Mouse (Mus musculus): ENCODE data around the gene Chic2. TPM values are rescaled to one million over a fixed set of nuclear protein-coding genes. Genes with fewer than 3 reads are reported as not detected.

The Chic2 gene
- polyA plus RNA-seq, 1 experiment from 2014 or later, result 36.3 TPM

GRCm38 (mm10) chr5:74974726-74975411, 69.7 kb downstream of the Chic2 start:
- H3K27ac ChIP-seq (ENCODE audit: low read depth, low read length), result no peak overlapping the region
- no peaks in the 10 kb centered on the region for H3K9me3 ChIP-seq (ENCODE audit: control insufficient read depth, low read length)
- H3K4me3 ChIP-seq (ENCODE audit: low read depth, low read length), result no peak overlapping the region
- no peaks in the 10 kb centered on the region for H3K36me3 ChIP-seq (ENCODE audit: control insufficient read depth, insufficient read depth, low read length)
- no peak overlapping the region for H3K4me2 ChIP-seq
- 56% methylated on average over 12 of the region's 12 CpGs for WGBS
- H3K9ac ChIP-seq (ENCODE audit: low read length), result no peak overlapping the region
- DNase-seq (ENCODE audit: low spot score, missing footprints) (peak; percentile 90), ATAC-seq (ENCODE audit: low FRiP score) (no peak)
- H3K27me3 ChIP-seq (ENCODE audit: control insufficient read depth, insufficient read depth, low read length), result peaks cover 87% of the 10 kb centered on the region
- H3K4me1 ChIP-seq (ENCODE audit: control insufficient read depth, insufficient read depth, low read length), result peaks cover 7% of the 10 kb centered on the region

- Histone ChIP-seq H3K4me3 (ENCODE audit: low read depth, low read length) (no peak overlapping the region), H3K36me3 (ENCODE audit: control insufficient read depth, insufficient read depth, low read length) (no peaks in the 10 kb centered on the region), H3K4me2 (no peak overlapping the region), H3K9me3 (ENCODE audit: control insufficient read depth, low read length) (no peaks in the 10 kb centered on the region), H3K4me1 (ENCODE audit: control insufficient read depth, insufficient read depth, low read length) (peaks cover 2% of the 10 kb centered on the region; the same call in 1 of the 2 replicates), H3K9ac (ENCODE audit: low read length) (no peak overlapping the region), H3K27me3 (ENCODE audit: control insufficient read depth, insufficient read depth, low read length) (peaks cover 79% of the 10 kb centered on the region), H3K27ac (ENCODE audit: low read depth, low read length) (no peak overlapping the region)
- ATAC-seq (ENCODE audit: low FRiP score) (no peak), DNase-seq (ENCODE audit: low spot score, missing footprints) (no peak)
- 56% methylated on average over 22 of the region's 22 CpGs for WGBS
Measured at GRCm38 (mm10) chr5:74974061-74974581, 70.5 kb downstream of the Chic2 start.

GRCm38 (mm10) chr5:74971418-74971817, 73.2 kb downstream of the Chic2 start:
- no peaks in the 10 kb centered on the region for H3K36me3 ChIP-seq (ENCODE audit: control insufficient read depth, insufficient read depth, low read length)
- H3K27ac ChIP-seq (ENCODE audit: low read depth, low read length), result no peak overlapping the region
- DNase-seq (ENCODE audit: low spot score, missing footprints) (no peak), ATAC-seq (ENCODE audit: low FRiP score) (no peak)
- no peak overlapping the region for H3K4me2 ChIP-seq
- H3K9ac ChIP-seq (ENCODE audit: low read length), result no peak overlapping the region
- 73% methylated on average over 7 of the region's 7 CpGs for WGBS
- peaks cover 2% of the 10 kb centered on the region; the same call in 1 of the 2 replicates for H3K4me1 ChIP-seq (ENCODE audit: control insufficient read depth, insufficient read depth, low read length)
- H3K27me3 ChIP-seq (ENCODE audit: control insufficient read depth, insufficient read depth, low read length), result peaks cover 60% of the 10 kb centered on the region
- H3K9me3 ChIP-seq (ENCODE audit: control insufficient read depth, low read length), result no peaks in the 10 kb centered on the region
- no peak overlapping the region for H3K4me3 ChIP-seq (ENCODE audit: low read depth, low read length)

GRCm38 (mm10) chr5:74969341-74969740, 75.2 kb downstream of the Chic2 start:
- Histone ChIP-seq H3K9me3 (ENCODE audit: control insufficient read depth, low read length) (no peaks in the 10 kb centered on the region), H3K27me3 (ENCODE audit: control insufficient read depth, insufficient read depth, low read length) (peaks cover 56% of the 10 kb centered on the region), H3K27ac (ENCODE audit: low read depth, low read length) (no peak overlapping the region), H3K4me1 (ENCODE audit: control insufficient read depth, insufficient read depth, low read length) (peaks cover 2% of the 10 kb centered on the region; the same call in 1 of the 2 replicates), H3K4me3 (ENCODE audit: low read depth, low read length) (no peak overlapping the region), H3K9ac (ENCODE audit: low read length) (no peak overlapping the region), H3K36me3 (ENCODE audit: control insufficient read depth, insufficient read depth, low read length) (no peaks in the 10 kb centered on the region), H3K4me2 (no peak overlapping the region)
- WGBS, result 89% methylated on average over 6 of the region's 6 CpGs
- ATAC-seq (ENCODE audit: low FRiP score), result no peak
- DNase-seq (ENCODE audit: low spot score, missing footprints), result no peak

GRCm38 (mm10) chr5:74967882-74968281, 76.7 kb downstream of the Chic2 start:
- no peaks in the 10 kb centered on the region for H3K4me1 ChIP-seq (ENCODE audit: control insufficient read depth, insufficient read depth, low read length)
- H3K9ac ChIP-seq (ENCODE audit: low read length), result no peak overlapping the region
- WGBS, result 84% methylated on average over 3 of the region's 3 CpGs
- H3K36me3 ChIP-seq (ENCODE audit: control insufficient read depth, insufficient read depth, low read length), result no peaks in the 10 kb centered on the region
- H3K9me3 ChIP-seq (ENCODE audit: control insufficient read depth, low read length), result no peaks in the 10 kb centered on the region
- peaks cover 56% of the 10 kb centered on the region for H3K27me3 ChIP-seq (ENCODE audit: control insufficient read depth, insufficient read depth, low read length)
- DNase-seq (ENCODE audit: low spot score, missing footprints) (peak; percentile 44), ATAC-seq (ENCODE audit: low FRiP score) (no peak)
- H3K4me2 ChIP-seq, result no peak overlapping the region
- no peak overlapping the region for H3K4me3 ChIP-seq (ENCODE audit: low read depth, low read length)
- no peak overlapping the region for H3K27ac ChIP-seq (ENCODE audit: low read depth, low read length)

GRCm38 (mm10) chr5:74966891-74967290, 77.7 kb downstream of the Chic2 start:
- WGBS, result 73% methylated on average over 10 of the region's 10 CpGs
- Histone ChIP-seq H3K27me3 (ENCODE audit: control insufficient read depth, insufficient read depth, low read length) (peaks cover 57% of the 10 kb centered on the region), H3K4me1 (ENCODE audit: control insufficient read depth, insufficient read depth, low read length) (no peaks in the 10 kb centered on the region), H3K4me2 (no peak overlapping the region), H3K4me3 (ENCODE audit: low read depth, low read length) (no peak overlapping the region), H3K36me3 (ENCODE audit: control insufficient read depth, insufficient read depth, low read length) (no peaks in the 10 kb centered on the region), H3K9ac (ENCODE audit: low read length) (no peak overlapping the region), H3K9me3 (ENCODE audit: control insufficient read depth, low read length) (no peaks in the 10 kb centered on the region), H3K27ac (ENCODE audit: low read depth, low read length) (no peak overlapping the region)
- ATAC-seq (ENCODE audit: low FRiP score), result no peak
- DNase-seq (ENCODE audit: low spot score, missing footprints), result no peak

GRCm38 (mm10) chr5:74962771-74963170, 81.8 kb downstream of the Chic2 start:
- Histone ChIP-seq H3K27ac (ENCODE audit: low read depth, low read length) (no peak overlapping the region), H3K9ac (ENCODE audit: low read length) (no peak overlapping the region), H3K9me3 (ENCODE audit: control insufficient read depth, low read length) (no peaks in the 10 kb centered on the region), H3K36me3 (ENCODE audit: control insufficient read depth, insufficient read depth, low read length) (no peaks in the 10 kb centered on the region), H3K4me3 (ENCODE audit: low read depth, low read length) (no peak overlapping the region), H3K4me1 (ENCODE audit: control insufficient read depth, insufficient read depth, low read length) (no peaks in the 10 kb centered on the region), H3K27me3 (ENCODE audit: control insufficient read depth, insufficient read depth, low read length) (peaks cover 60% of the 10 kb centered on the region), H3K4me2 (no peak overlapping the region)
- ATAC-seq (ENCODE audit: low FRiP score), result no peak
- 78% methylated on average over 5 of the region's 5 CpGs for WGBS
- no peak for DNase-seq (ENCODE audit: low spot score, missing footprints)

- Histone ChIP-seq H3K4me1 (ENCODE audit: control insufficient read depth, insufficient read depth, low read length) (no peaks in the 10 kb centered on the region), H3K4me3 (ENCODE audit: low read depth, low read length) (no peak overlapping the region), H3K27ac (ENCODE audit: low read depth, low read length) (no peak overlapping the region), H3K27me3 (ENCODE audit: control insufficient read depth, insufficient read depth, low read length) (peaks cover 60% of the 10 kb centered on the region), H3K9ac (ENCODE audit: low read length) (no peak overlapping the region), H3K36me3 (ENCODE audit: control insufficient read depth, insufficient read depth, low read length) (no peaks in the 10 kb centered on the region), H3K4me2 (no peak overlapping the region), H3K9me3 (ENCODE audit: control insufficient read depth, low read length) (no peaks in the 10 kb centered on the region)
- peak; percentile 95 for DNase-seq (ENCODE audit: low spot score, missing footprints)
- 25% methylated on average over 14 of the region's 14 CpGs for WGBS
- ATAC-seq (ENCODE audit: low FRiP score), result peak; percentile 59; the same call in 1 of the 2 replicates
Measured at GRCm38 (mm10) chr5:74960840-74961543, 83.6 kb downstream of the Chic2 start.

- Histone ChIP-seq H3K4me3 (ENCODE audit: low read depth, low read length) (no peak overlapping the region), H3K27me3 (ENCODE audit: control insufficient read depth, insufficient read depth, low read length) (peaks cover 57% of the 10 kb centered on the region), H3K4me1 (ENCODE audit: control insufficient read depth, insufficient read depth, low read length) (no peaks in the 10 kb centered on the region), H3K4me2 (no peak overlapping the region), H3K36me3 (ENCODE audit: control insufficient read depth, insufficient read depth, low read length) (no peaks in the 10 kb centered on the region), H3K27ac (ENCODE audit: low read depth, low read length) (no peak overlapping the region), H3K9me3 (ENCODE audit: control insufficient read depth, low read length) (no peaks in the 10 kb centered on the region), H3K9ac (ENCODE audit: low read length) (no peak overlapping the region)
- DNase-seq (ENCODE audit: low spot score, missing footprints) (no peak), ATAC-seq (ENCODE audit: low FRiP score) (no peak)
- WGBS, result 46% methylated on average over 9 of the region's 9 CpGs
Measured at GRCm38 (mm10) chr5:74960306-74960705, 84.3 kb downstream of the Chic2 start.
